Comparison of ENCODE assay signal across 9 mouse cellular contexts in the genomic region with DNA sequence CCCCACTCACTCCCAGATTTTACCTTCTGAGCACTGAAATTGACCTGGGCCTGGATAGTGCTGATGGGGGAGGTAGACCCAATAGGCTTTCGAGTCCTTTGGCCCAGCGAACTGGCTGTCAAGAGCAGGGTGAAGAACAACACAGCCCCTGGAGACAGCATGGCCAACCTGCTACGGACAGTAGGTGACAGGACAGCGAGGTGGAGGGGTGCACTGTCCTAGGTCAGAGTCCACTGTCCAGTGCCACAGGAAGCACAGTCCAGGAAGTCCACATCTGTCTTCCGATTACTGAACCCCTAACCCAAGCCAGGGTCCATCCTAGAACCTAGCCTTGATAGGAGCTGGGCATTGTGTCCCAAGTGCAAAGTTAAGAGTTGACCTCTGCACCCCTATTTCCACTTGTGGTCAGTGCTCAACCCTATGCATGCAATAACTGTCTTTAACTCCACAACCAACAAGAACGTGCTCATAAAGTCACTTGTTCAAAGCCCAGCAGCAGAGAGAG. TPM values are rescaled to one million over a fixed set of nuclear protein-coding genes. Genes with fewer than 3 reads are reported as not detected.
A peak's percentile ranks its signal among the peaks of the same experiment; 100 is the strongest.
DNase-seq lines count a peak whose midpoint lies in the region; ATAC-seq and TF ChIP-seq lines count a peak whose summit lies in the region.
"Had no signal": no experiment of that assay in that cellular context is flagged by ENCODE, and none has a peak within 500 bp of the region (broad histone marks: within the 10 kb centered on the region; RNA-seq: fewer than 3 reads in every experiment).

No protein-coding gene starts in this region.

- no peak for TF ChIP-seq POLR2A in lung, adult 2 months (IDR thresholded peaks at IDR 0.05; ENCODE audit: borderline replicate concordance, extremely low read depth, low read depth, low read length)

- intact Hi-C loops in left cerebral cortex, postnatal 36 days (cut with DNase I) = loop anchor here (2.0 kb wide), 1 partner anchor 39 kb away; a partner anchor contains a TSS

- peak overlapping the region; percentile 46; the same call in 1 of the 2 replicates for H3K27ac ChIP-seq in embryonic facial prominence, embryonic 12.5 days
- H3K27ac ChIP-seq in hindbrain, embryonic 16.5 days (ENCODE audit: low read depth, low read length) = peak overlapping the region; percentile 73
- no peak overlapping the region for H3K27ac ChIP-seq in midbrain, embryonic 12.5 days (replicated peaks)

- H3K9ac ChIP-seq in embryonic facial prominence, embryonic 12.5 days = peak overlapping the region; percentile 53
- H3K9ac ChIP-seq in hindbrain, embryonic 16.5 days (ENCODE audit: low read depth, low read length) = peak overlapping the region; percentile 65
- H3K9ac ChIP-seq in midbrain, embryonic 12.5 days (replicated peaks) = peak overlapping the region; percentile 89

- TF ChIP-seq CTCF in lung, adult 2 months (IDR thresholded peaks at IDR 0.05; ENCODE audit: insufficient read depth, low read length) = no peak

- H3K27me3 ChIP-seq in embryonic facial prominence, embryonic 12.5 days = no peaks in the 10 kb centered on the region
- H3K27me3 ChIP-seq in hindbrain, embryonic 16.5 days (replicated peaks; ENCODE audit: control insufficient read depth, insufficient read depth, low read length) = no peaks in the 10 kb centered on the region
- no peaks in the 10 kb centered on the region for H3K27me3 ChIP-seq in midbrain, embryonic 12.5 days

- peaks cover 19% of the 10 kb centered on the region for H3K36me3 ChIP-seq in embryonic facial prominence, embryonic 12.5 days
- H3K36me3 ChIP-seq in hindbrain, embryonic 16.5 days (ENCODE audit: control insufficient read depth, insufficient read depth, low read length) = peaks cover 13% of the 10 kb centered on the region
- peaks cover 29% of the 10 kb centered on the region for H3K36me3 ChIP-seq in midbrain, embryonic 12.5 days

- ATAC-seq in embryonic facial prominence, embryonic 12.5 days (ENCODE audit: insufficient number of reproducible peaks, insufficient read depth, low FRiP score, low TSS enrichment) = no peak
- ATAC-seq in hindbrain, embryonic 16.5 days = peak; percentile 7
- peak; percentile 61; the same call in 1 of the 2 replicates for ATAC-seq in midbrain, embryonic 12.5 days (ENCODE audit: low FRiP score, low read depth)

- WGBS in lung, adult 2 months = 60% methylated on average over 6 of the region's 6 CpGs
- WGBS in embryonic facial prominence, embryonic 12.5 days = 75% methylated on average over 6 of the region's 6 CpGs
- WGBS in hindbrain, embryonic 16.5 days = 69% methylated on average over 6 of the region's 6 CpGs
- 72% methylated on average over 6 of the region's 6 CpGs for WGBS in midbrain, embryonic 12.5 days

- DNase-seq in lung, adult 2 months = no peak
- DNase-seq in lung, adult 18-20 months = no peak
- no peak for DNase-seq in urinary bladder, adult 18-20 months (ENCODE audit: low spot score in 2 of 2)
- no peak for DNase-seq in left cerebral cortex, postnatal 36 days (ENCODE audit: low spot score in 2 of 2)
- no peak for DNase-seq in retina, embryonic 14.5 days (ENCODE audit: low spot score)

- H3K9me3 ChIP-seq in embryonic facial prominence, embryonic 12.5 days = no peaks in the 10 kb centered on the region
- H3K9me3 ChIP-seq in hindbrain, embryonic 16.5 days (ENCODE audit: control insufficient read depth, low read length) = no peaks in the 10 kb centered on the region
- no peaks in the 10 kb centered on the region for H3K9me3 ChIP-seq in midbrain, embryonic 12.5 days

- H3K4me2 ChIP-seq in embryonic facial prominence, embryonic 12.5 days (replicated peaks) = peak overlapping the region; percentile 95
- peak overlapping the region; percentile 87 for H3K4me2 ChIP-seq in hindbrain, embryonic 16.5 days (ENCODE audit: low read length)
- peak overlapping the region; percentile 57 for H3K4me2 ChIP-seq in midbrain, embryonic 12.5 days (replicated peaks)

- peak overlapping the region; percentile 37 for H3K4me3 ChIP-seq in lung, adult 2 months (replicated peaks; ENCODE audit: extremely low read depth, low read depth, low read length)
- peak overlapping the region; percentile 82 for H3K4me3 ChIP-seq in embryonic facial prominence, embryonic 12.5 days
- H3K4me3 ChIP-seq in hindbrain, embryonic 16.5 days (ENCODE audit: low read length) = peak overlapping the region; percentile 76
- peak overlapping the region; percentile 66 for H3K4me3 ChIP-seq in midbrain, embryonic 12.5 days

- H3K4me1 ChIP-seq in lung, adult 2 months (ENCODE audit: control insufficient read depth, insufficient read depth, low read length) = peaks cover 9% of the 10 kb centered on the region
- H3K4me1 ChIP-seq in embryonic facial prominence, embryonic 12.5 days = peaks cover 13% of the 10 kb centered on the region
- peaks cover 14% of the 10 kb centered on the region for H3K4me1 ChIP-seq in hindbrain, embryonic 16.5 days (ENCODE audit: control insufficient read depth, insufficient read depth, low read depth, low read length)
- peaks cover 16% of the 10 kb centered on the region for H3K4me1 ChIP-seq in midbrain, embryonic 12.5 days

RNA-seq across cellular contexts. Expression of a gene that starts 0.4 kb away (rescaled TPM):
- 23.1 and 37.4 TPM in 2 replicates for polyA plus RNA-seq in lung, adult 2 months (2012; rRNA removed)
- polyA plus RNA-seq in embryonic facial prominence, embryonic 12.5 days (2016; fragmentation: Nextera tagmentation; extraction: Ambion mirVana) = 81.8 and 82.8 TPM in 2 replicates
- 136 and 153 TPM in 2 replicates for polyA plus RNA-seq in hindbrain, embryonic 16.5 days (2015; fragmentation: Nextera tagmentation; extraction: Ambion mirVana)
- 104 and 112 TPM in 2 replicates for polyA plus RNA-seq in midbrain, embryonic 12.5 days (2016; fragmentation: Nextera tagmentation; extraction: Ambion mirVana)
- total RNA-seq in left cerebral cortex, postnatal 36 days (2021) = 100 to 1,000 TPM; 107 to 127 TPM

RNA-seq across cellular contexts. Expression of a gene that starts 1.4 kb away (rescaled TPM):
- 2.5 and 2.7 TPM in 2 replicates for polyA plus RNA-seq in lung, adult 2 months (2012; rRNA removed)
- polyA plus RNA-seq in embryonic facial prominence, embryonic 12.5 days (2016; fragmentation: Nextera tagmentation; extraction: Ambion mirVana) = 6.3 and 6.4 TPM in 2 replicates
- polyA plus RNA-seq in hindbrain, embryonic 16.5 days (2015; fragmentation: Nextera tagmentation; extraction: Ambion mirVana) = 6.1 and 6.6 TPM in 2 replicates
- 5.1 and 5.3 TPM in 2 replicates for polyA plus RNA-seq in midbrain, embryonic 12.5 days (2016; fragmentation: Nextera tagmentation; extraction: Ambion mirVana)
- 1 to 10 TPM; 1.0 to 1.6 TPM for total RNA-seq in left cerebral cortex, postnatal 36 days (2021)

RNA-seq across cellular contexts. Expression of a gene that starts 6.4 kb away (rescaled TPM):
- not detected in 2 replicates for polyA plus RNA-seq in lung, adult 2 months (2012; rRNA removed)
- not detected in 2 replicates for polyA plus RNA-seq in embryonic facial prominence, embryonic 12.5 days (2016; fragmentation: Nextera tagmentation; extraction: Ambion mirVana)
- not detected in 2 replicates for polyA plus RNA-seq in hindbrain, embryonic 16.5 days (2015; fragmentation: Nextera tagmentation; extraction: Ambion mirVana)
- polyA plus RNA-seq in midbrain, embryonic 12.5 days (2016; fragmentation: Nextera tagmentation; extraction: Ambion mirVana) = not detected in 2 replicates
- total RNA-seq in left cerebral cortex, postnatal 36 days (2021) = not detected
- polyA plus RNA-seq: brain, embryonic 14.5 days had no signal

RNA-seq across cellular contexts. Expression of a gene that starts 30.3 kb away (rescaled TPM):
- 0.62 and 0.80 TPM in 2 replicates for polyA plus RNA-seq in lung, adult 2 months (2012; rRNA removed)
- 0.70 and 0.96 TPM in 2 replicates for polyA plus RNA-seq in embryonic facial prominence, embryonic 12.5 days (2016; fragmentation: Nextera tagmentation; extraction: Ambion mirVana)
- 904 and 1,173 TPM in 2 replicates for polyA plus RNA-seq in hindbrain, embryonic 16.5 days (2015; fragmentation: Nextera tagmentation; extraction: Ambion mirVana)
- polyA plus RNA-seq in midbrain, embryonic 12.5 days (2016; fragmentation: Nextera tagmentation; extraction: Ambion mirVana) = 1.5 and 1.8 TPM in 2 replicates
- total RNA-seq in left cerebral cortex, postnatal 36 days (2021) = 1,000 to 10,000 TPM; 1,442 to 2,237 TPM

RNA-seq across cellular contexts. Expression of a gene that starts 39.2 kb away (rescaled TPM):
- 74.6 and 76.0 TPM in 2 replicates for polyA plus RNA-seq in lung, adult 2 months (2012; rRNA removed)
- polyA plus RNA-seq in embryonic facial prominence, embryonic 12.5 days (2016; fragmentation: Nextera tagmentation; extraction: Ambion mirVana) = 28.6 and 28.9 TPM in 2 replicates
- 117 and 134 TPM in 2 replicates for polyA plus RNA-seq in hindbrain, embryonic 16.5 days (2015; fragmentation: Nextera tagmentation; extraction: Ambion mirVana)
- 42.9 and 48.6 TPM in 2 replicates for polyA plus RNA-seq in midbrain, embryonic 12.5 days (2016; fragmentation: Nextera tagmentation; extraction: Ambion mirVana)
- 10 to 100 TPM; 72.8 to 75.8 TPM for total RNA-seq in left cerebral cortex, postnatal 36 days (2021)
